Mouse (Mus musculus): Measurements from ENCODE around the gene Glb1l2.

The Glb1l2 gene

DNA sequence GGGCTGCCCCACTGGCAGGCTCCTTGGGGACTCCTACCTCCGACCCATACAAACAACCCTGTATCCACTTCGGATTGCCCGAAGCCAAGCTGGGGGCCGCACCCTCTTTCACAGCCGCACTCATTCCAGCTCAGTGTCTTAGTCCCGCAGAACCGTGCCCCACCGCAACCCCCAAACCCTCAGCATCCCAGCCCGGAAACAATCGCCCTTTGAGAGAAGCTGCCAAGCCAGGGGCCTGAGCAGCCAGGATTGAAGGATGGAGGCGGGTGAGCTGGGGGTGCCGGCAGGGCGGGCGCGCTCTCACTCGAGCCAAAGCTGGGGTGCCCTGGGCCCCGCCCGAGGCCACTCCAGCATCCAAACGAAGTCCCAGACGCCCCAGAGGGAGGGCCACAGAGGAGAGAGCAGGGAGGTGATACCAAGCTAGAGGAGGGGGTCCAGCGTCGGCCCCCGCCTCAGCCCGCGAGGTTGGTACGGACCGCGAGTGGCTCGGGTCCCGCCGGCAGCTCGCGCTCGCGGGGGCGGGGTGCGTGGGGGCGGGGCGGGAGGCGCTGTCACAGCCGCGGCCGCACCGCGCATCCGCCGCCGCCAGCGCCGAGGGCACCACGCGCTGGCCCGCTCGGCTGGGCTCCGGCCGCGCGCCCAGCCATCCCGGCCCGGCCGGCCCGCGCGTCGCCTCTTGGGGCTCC, 72.9 kb downstream of the Glb1l2 start, which contains the start of gene B3gat1:
TSS of gene B3gat1 (plus strand) at position 523 of the 686 bp plus-strand sequence.
- no peak for DNase-seq (ENCODE audit: extremely low read depth, insufficient read length, low spot score)

DNA sequence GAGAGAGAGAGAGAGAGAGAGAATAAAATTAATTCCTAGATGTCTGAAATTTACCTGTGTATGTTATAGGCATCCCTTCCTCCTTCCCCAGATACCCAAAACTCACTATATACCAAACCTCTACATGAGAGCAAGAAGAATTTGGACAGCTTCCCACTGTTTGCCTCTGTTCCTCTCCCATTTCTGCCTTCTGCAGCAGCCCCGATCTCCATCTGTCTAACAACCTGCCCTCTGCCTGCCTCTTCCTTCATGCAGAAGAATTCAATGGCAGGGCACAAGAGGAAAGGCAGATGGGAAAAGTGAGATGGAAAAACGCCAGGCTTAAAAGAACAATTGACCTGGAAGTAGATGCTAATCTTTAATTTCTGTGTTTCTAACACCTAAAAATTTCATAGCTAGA, 77.7 kb downstream of the Glb1l2 start:
- no peak for DNase-seq (ENCODE audit: extremely low read depth, insufficient read length, low spot score)

DNA sequence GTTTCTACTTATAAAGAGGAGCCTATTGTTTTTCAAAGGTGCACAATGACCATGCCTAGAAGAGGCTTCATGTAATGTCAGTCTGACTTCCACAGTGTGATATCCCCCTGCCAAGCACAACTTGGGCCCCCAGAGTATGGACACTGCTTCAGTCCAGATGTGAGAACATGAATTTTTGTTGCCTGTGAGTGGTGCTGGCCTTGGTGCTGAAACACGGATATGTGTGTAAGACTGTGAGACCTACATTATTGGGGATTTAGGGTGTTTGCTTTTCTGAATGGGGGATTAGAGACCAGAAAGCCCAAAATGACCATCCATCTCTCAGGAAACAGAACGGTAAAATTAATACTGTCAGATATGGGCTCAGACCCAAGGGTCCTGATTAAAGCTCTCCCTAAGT, 78.8 kb downstream of the Glb1l2 start:
- no peak for DNase-seq (ENCODE audit: extremely low read depth, insufficient read length, low spot score)

DNA sequence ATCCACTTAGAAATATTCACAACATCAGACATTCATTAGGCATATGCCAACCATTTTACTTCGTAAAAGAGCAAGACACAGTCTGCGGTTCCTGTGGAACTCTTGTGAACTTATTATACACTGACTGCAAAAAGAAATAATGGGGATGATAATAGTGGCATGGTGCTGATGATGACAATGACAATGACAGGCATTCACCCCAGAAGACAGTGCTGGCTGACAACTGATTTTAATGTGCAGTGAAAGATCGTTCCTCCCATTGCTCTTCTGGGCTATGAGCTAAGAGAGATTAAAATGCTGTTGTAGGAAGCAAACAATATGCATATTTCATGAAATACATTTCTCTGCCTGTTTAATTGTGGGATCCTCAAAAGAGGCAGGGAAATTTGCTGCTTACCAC, 80.6 kb downstream of the Glb1l2 start:
- no peak for DNase-seq (ENCODE audit: extremely low read depth, insufficient read length, low spot score)

DNA sequence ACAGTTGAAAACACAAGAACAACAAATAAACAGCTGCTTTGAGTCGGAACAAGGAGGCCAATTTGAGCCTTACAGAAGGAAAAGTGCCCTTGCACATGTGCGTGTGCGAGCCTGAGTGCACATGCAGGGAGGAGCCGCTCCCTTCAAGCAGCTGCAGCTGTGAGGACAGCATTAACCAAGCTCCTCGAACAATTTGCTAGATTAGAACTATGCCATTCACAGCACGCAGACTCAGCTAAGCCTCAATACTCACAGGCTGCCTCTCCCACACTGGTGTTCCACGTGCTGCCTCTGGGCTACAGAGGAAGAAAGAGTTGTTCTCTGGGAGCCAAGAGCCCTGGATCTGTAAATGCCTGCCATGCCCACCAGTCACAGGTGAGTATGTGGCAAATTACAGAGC, 84.5 kb downstream of the Glb1l2 start:
- no peak for DNase-seq (ENCODE audit: extremely low read depth, insufficient read length, low spot score)

DNA sequence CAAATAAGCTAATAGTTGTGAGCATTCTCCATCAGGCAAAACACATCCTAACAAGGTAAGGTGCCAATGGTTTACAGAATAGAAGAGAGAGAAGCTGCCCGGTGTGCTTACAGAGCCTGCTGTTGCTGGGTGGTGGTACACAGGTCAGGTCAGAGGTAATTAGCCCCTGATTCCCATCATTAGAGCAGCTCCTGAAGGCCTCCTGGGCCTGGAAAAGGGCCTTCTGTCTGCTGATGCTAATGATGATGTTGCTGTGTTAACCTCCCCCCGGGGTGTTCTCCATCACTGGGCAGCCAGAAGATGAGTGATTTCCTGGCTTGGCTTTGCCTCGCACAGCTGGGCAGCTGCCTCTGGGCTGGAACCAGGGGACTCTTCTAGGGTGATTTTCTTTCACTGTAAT, 87.9 kb downstream of the Glb1l2 start:
- DNase-seq (ENCODE audit: extremely low read depth, insufficient read length, low spot score): no peak
